ENCODE assay signal across 25 mouse cellular contexts in genomic region chr13:81757058-81757660, GRCm38 (mm10). TPM values are rescaled to one million over a fixed set of nuclear protein-coding genes. Genes with fewer than 3 reads are reported as not detected.
DNase-seq lines count a peak whose midpoint lies in the region; ATAC-seq and TF ChIP-seq lines count a peak whose summit lies in the region.
"Had no signal": no experiment of that assay in that cellular context is flagged by ENCODE, and none has a peak within 500 bp of the region (broad histone marks: within the 10 kb centered on the region; RNA-seq: fewer than 3 reads in every experiment).

No protein-coding gene starts in this region.

- no peak for TF ChIP-seq POLR2A in lung, adult 2 months (IDR thresholded peaks at IDR 0.05; ENCODE audit: borderline replicate concordance, extremely low read depth, low read depth, low read length)

- H3K9me3 ChIP-seq in heart, embryonic 12.5 days (replicated peaks): no peaks in the 10 kb centered on the region
- no peaks in the 10 kb centered on the region for H3K9me3 ChIP-seq in hindbrain, embryonic 16.5 days (ENCODE audit: control insufficient read depth, low read length)
- H3K9me3 ChIP-seq: embryonic facial prominence, embryonic 15.5 days; hindbrain, embryonic 12.5 days; liver, embryonic 13.5 days; lung, embryonic 15.5 days; midbrain, embryonic 13.5 days had no signal

- no peaks in the 10 kb centered on the region for H3K27me3 ChIP-seq in heart, embryonic 12.5 days (replicated peaks)
- H3K27me3 ChIP-seq in hindbrain, embryonic 16.5 days (replicated peaks; ENCODE audit: control insufficient read depth, insufficient read depth, low read length): no peaks in the 10 kb centered on the region
- H3K27me3 ChIP-seq: embryonic facial prominence, embryonic 15.5 days; hindbrain, embryonic 12.5 days; liver, embryonic 13.5 days; lung, embryonic 15.5 days; megakaryocyte, embryonic 14.5 days; midbrain, embryonic 13.5 days had no signal

- no peak overlapping the region for H3K27ac ChIP-seq in heart, embryonic 12.5 days (ENCODE audit: poor library complexity, severe bottlenecking)
- H3K27ac ChIP-seq in hindbrain, embryonic 16.5 days (ENCODE audit: low read depth, low read length): no peak overlapping the region
- H3K27ac ChIP-seq: embryonic facial prominence, embryonic 15.5 days; gastrocnemius, adult 2 months; hindbrain, embryonic 12.5 days; kidney, postnatal 0 days; left cerebral cortex, adult 2 months; liver, embryonic 13.5 days; lung, embryonic 15.5 days; midbrain, embryonic 13.5 days had no signal

- H3K4me1 ChIP-seq in heart, embryonic 12.5 days (replicated peaks): 0 out of 2 replicates have a peak, but pooled peaks cover 2% of the 10 kb centered on the region
- peaks cover 5% of the 10 kb centered on the region; the same call in 1 of the 2 replicates for H3K4me1 ChIP-seq in lung, adult 2 months (ENCODE audit: control insufficient read depth, insufficient read depth, low read length)
- H3K4me1 ChIP-seq in hindbrain, embryonic 16.5 days (ENCODE audit: control insufficient read depth, insufficient read depth, low read depth, low read length): 0 out of 2 replicates have a peak, but pooled peaks cover 2% of the 10 kb centered on the region
- H3K4me1 ChIP-seq: embryonic facial prominence, embryonic 15.5 days; hindbrain, embryonic 12.5 days; lung, embryonic 15.5 days; midbrain, embryonic 13.5 days had no signal

- H3K4me2 ChIP-seq in heart, embryonic 12.5 days: no peak overlapping the region
- no peak overlapping the region for H3K4me2 ChIP-seq in hindbrain, embryonic 16.5 days (ENCODE audit: low read length)
- H3K4me2 ChIP-seq: embryonic facial prominence, embryonic 15.5 days; hindbrain, embryonic 12.5 days; liver, embryonic 13.5 days; lung, embryonic 15.5 days; midbrain, embryonic 13.5 days had no signal

- TF ChIP-seq CTCF in lung, adult 2 months (IDR thresholded peaks at IDR 0.05; ENCODE audit: insufficient read depth, low read length): no peak

- no peak overlapping the region for H3K4me3 ChIP-seq in heart, embryonic 12.5 days
- H3K4me3 ChIP-seq in lung, adult 2 months (replicated peaks; ENCODE audit: extremely low read depth, low read depth, low read length): no peak overlapping the region
- no peak overlapping the region for H3K4me3 ChIP-seq in hindbrain, embryonic 16.5 days (ENCODE audit: low read length)
- H3K4me3 ChIP-seq: embryonic facial prominence, embryonic 15.5 days; gastrocnemius, adult 2 months; hindbrain, embryonic 12.5 days; left cerebral cortex, adult 2 months; liver, embryonic 13.5 days; lung, embryonic 15.5 days; megakaryocyte, embryonic 14.5 days; midbrain, embryonic 13.5 days had no signal

- no peak for ATAC-seq in heart, embryonic 12.5 days (ENCODE audit: insufficient number of reproducible peaks, low FRiP score)
- ATAC-seq in hindbrain, embryonic 16.5 days: no peak
- ATAC-seq: forebrain, embryonic 14.5 days; midbrain, embryonic 13.5 days had no signal

- no peak overlapping the region for H3K9ac ChIP-seq in heart, embryonic 12.5 days
- H3K9ac ChIP-seq in hindbrain, embryonic 16.5 days (ENCODE audit: low read depth, low read length): no peak overlapping the region
- H3K9ac ChIP-seq: embryonic facial prominence, embryonic 15.5 days; hindbrain, embryonic 12.5 days; liver, embryonic 13.5 days; lung, embryonic 15.5 days; midbrain, embryonic 13.5 days had no signal

- peak; percentile 45 to 46 for DNase-seq in heart, adult 18-20 months
- DNase-seq in lung, adult 18-20 months: peak; percentile 16 to 53
- DNase-seq in lung, adult 2 months: no peak
- DNase-seq in adipocyte (ENCODE audit: low spot score): peak; percentile 26
- peak; percentile 23 for DNase-seq in adrenal gland, postnatal 25 days
- DNase-seq: B cell, adult 2 months; cerebellum, adult 9-10 months; gastrocnemius, adult 2 months; kidney, adult 18-20 months; layer of hippocampus, adult 9-11 months; liver, embryonic 13.5 days; retina, postnatal 1 day; right cerebral cortex, postnatal 25 days; spleen, adult 18-20 months; thymus, postnatal 14 days had no signal

- no peaks in the 10 kb centered on the region for H3K36me3 ChIP-seq in heart, embryonic 12.5 days
- H3K36me3 ChIP-seq in hindbrain, embryonic 16.5 days (ENCODE audit: control insufficient read depth, insufficient read depth, low read length): no peaks in the 10 kb centered on the region
- H3K36me3 ChIP-seq: embryonic facial prominence, embryonic 15.5 days; hindbrain, embryonic 12.5 days; liver, embryonic 13.5 days; lung, embryonic 15.5 days; midbrain, embryonic 13.5 days had no signal

- 62% methylated on average over 5 of the region's 5 CpGs for WGBS in heart, embryonic 12.5 days
- 60% methylated on average over 5 of the region's 5 CpGs for WGBS in lung, adult 2 months
- 93% methylated on average over 5 of the region's 5 CpGs for WGBS in hindbrain, embryonic 16.5 days

RNA-seq across cellular contexts. Expression of gene Cetn3, which starts 25.7 kb away (rescaled TPM):
- total RNA-seq in heart, adult 18-20 months (2021): 10 to 100 TPM; 43.0 to 56.0 TPM
- polyA plus RNA-seq in heart, embryonic 12.5 days (2016; fragmentation: Nextera tagmentation; extraction: Ambion mirVana): 231 TPM in 2 replicates
- polyA plus RNA-seq in lung, adult 2 months (2012; rRNA removed): 2.9 and 8.8 TPM in 2 replicates
- 124 and 137 TPM in 2 replicates for total RNA-seq in adrenal gland, postnatal 25 days (2021)
- polyA plus RNA-seq in hindbrain, embryonic 16.5 days (2015; fragmentation: Nextera tagmentation; extraction: Ambion mirVana): 188 and 203 TPM in 2 replicates

RNA-seq across cellular contexts. Expression of gene Mblac2, which starts 46.0 kb away (rescaled TPM):
- 1 to 10 TPM; 4.8 to 6.5 TPM for total RNA-seq in heart, adult 18-20 months (2021)
- 4.8 and 5.0 TPM in 2 replicates for polyA plus RNA-seq in heart, embryonic 12.5 days (2016; fragmentation: Nextera tagmentation; extraction: Ambion mirVana)
- polyA plus RNA-seq in lung, adult 2 months (2012; rRNA removed): 2.8 and 4.0 TPM in 2 replicates
- 13.6 and 16.6 TPM in 2 replicates for total RNA-seq in adrenal gland, postnatal 25 days (2021)
- 63.0 and 71.5 TPM in 2 replicates for polyA plus RNA-seq in hindbrain, embryonic 16.5 days (2015; fragmentation: Nextera tagmentation; extraction: Ambion mirVana)

RNA-seq across cellular contexts. Expression of gene Polr3g, which starts 46.3 kb away (rescaled TPM):
- 1 to 10 TPM; 3.0 to 4.8 TPM for total RNA-seq in heart, adult 18-20 months (2021)
- polyA plus RNA-seq in heart, embryonic 12.5 days (2016; fragmentation: Nextera tagmentation; extraction: Ambion mirVana): 19.7 and 20.7 TPM in 2 replicates
- polyA plus RNA-seq in lung, adult 2 months (2012; rRNA removed): 1.2 and 6.4 TPM in 2 replicates
- total RNA-seq in adrenal gland, postnatal 25 days (2021): 7.5 and 9.2 TPM in 2 replicates
- polyA plus RNA-seq in hindbrain, embryonic 16.5 days (2015; fragmentation: Nextera tagmentation; extraction: Ambion mirVana): 4.9 and 5.5 TPM in 2 replicates

Comparison
In these comparisons a context has a peak if more than half of its experiments do, and no peak if none do; other contexts are left out.
1. RNA of gene Cetn3, which starts 25.7 kb away (polyA plus RNA-seq): 231 TPM in heart, embryonic 12.5 days and 188 to 203 TPM in hindbrain, embryonic 16.5 days; 2.9 to 8.8 TPM in lung, adult 2 months; every median in the first group is over 10 times any median in the second.
2. RNA of gene Mblac2, which starts 46.0 kb away (polyA plus RNA-seq): 63.0 to 71.5 TPM in hindbrain, embryonic 16.5 days; 4.8 to 5.0 TPM in heart, embryonic 12.5 days and 2.8 to 4.0 TPM in lung, adult 2 months; every median in the first group is over 10 times any median in the second.